Mouse (Mus musculus) c-Kit-positive CD71-positive TER-119-negative erythroid progenitor cells, embryonic 14.5 days (primary cell): ENCODE data around the gene Sart3.

Experiments
- DNase-seq: peaks from one replicate; pipeline ENCODE4 v3.0.0-alpha.2; 2013; ENCODE audit warnings: low read depth

Sart3 gene

DNA sequence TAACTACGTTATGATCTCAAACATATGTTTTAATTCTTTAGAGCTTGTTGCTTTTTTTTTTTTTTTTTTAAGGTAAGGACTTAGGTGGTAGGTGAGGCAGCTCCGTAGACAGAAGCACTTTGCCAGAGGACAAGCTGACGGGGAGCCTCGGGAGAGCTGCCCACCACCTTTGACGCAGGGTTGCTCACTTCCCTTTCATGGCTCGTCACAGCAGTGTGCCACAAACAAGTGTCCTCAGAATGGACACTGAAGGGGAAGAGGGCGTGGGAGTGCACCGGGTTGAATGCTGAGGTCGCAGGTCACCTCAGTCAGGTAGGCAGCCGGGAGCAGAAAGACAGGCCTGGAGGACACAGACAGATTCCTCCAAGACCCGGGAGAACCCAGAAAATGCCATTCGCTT, 46.9 kb downstream of the Sart3 start:
- no peak for DNase-seq

GRCm38 (mm10) chr5:113724446-113724845, 47.9 kb downstream of the Sart3 start, which contains the start of gene 1700069L16Rik:
Gene 1700069L16Rik, minus strand, starts transcription at chr5:113724772.
- peak; percentile 50 for DNase-seq

- DNase-seq: no peak
Observed at GRCm38 (mm10) chr5:113723567-113724237, 48.6 kb downstream of the Sart3 start.

GRCm38 (mm10) chr5:113722224-113723013, 49.9 kb downstream of the Sart3 start:
- DNase-seq: no peak

- no peak for DNase-seq
Observed at GRCm38 (mm10) chr5:113719221-113719661, 53.1 kb downstream of the Sart3 start.

DNA sequence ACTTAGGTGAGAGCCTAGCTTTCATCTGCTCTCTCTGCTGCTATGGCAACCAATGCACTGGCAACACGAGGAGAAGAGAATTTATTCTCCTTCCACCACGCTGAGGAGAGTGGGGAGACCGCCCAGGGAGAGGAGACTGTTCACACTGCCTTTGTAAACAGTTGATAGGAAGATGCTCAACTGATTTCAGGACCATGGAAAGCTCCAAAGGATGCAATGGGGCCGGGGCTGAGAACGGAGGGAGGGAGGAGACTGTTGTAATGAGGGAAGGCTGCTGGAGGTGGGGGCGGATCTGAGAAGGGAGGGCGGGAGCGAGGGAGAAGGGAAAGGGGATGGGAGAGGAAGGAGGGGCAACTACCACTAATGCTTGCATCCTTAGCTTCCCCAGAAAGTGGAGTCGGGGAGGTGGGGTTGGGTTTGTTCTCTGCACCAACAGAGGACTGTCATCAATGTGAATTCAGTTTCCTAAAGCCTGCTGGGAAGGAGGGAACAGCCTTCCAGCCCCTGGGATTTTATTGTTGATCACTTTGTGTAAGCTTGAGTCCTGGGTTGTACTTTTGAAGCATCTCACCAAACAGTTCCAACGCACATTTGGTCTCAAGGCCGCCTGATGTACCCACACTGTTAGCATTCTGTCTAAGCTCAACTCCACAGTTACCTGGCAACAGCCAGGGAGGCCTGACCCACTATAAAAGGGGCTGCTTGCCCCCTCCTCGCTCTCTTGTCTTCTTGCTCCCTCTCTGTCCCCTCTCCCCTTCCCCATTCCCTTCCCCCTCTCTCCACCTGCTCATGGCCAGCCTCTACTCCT, 55.5 kb downstream of the Sart3 start:
- DNase-seq: peak; percentile 45

- no peak for DNase-seq
Observed at GRCm38 (mm10) chr5:113712861-113713260, 59.4 kb downstream of the Sart3 start.

GRCm38 (mm10) chr5:113703803-113704585, 68.3 kb downstream of the Sart3 start:
- no peak for DNase-seq

DNA sequence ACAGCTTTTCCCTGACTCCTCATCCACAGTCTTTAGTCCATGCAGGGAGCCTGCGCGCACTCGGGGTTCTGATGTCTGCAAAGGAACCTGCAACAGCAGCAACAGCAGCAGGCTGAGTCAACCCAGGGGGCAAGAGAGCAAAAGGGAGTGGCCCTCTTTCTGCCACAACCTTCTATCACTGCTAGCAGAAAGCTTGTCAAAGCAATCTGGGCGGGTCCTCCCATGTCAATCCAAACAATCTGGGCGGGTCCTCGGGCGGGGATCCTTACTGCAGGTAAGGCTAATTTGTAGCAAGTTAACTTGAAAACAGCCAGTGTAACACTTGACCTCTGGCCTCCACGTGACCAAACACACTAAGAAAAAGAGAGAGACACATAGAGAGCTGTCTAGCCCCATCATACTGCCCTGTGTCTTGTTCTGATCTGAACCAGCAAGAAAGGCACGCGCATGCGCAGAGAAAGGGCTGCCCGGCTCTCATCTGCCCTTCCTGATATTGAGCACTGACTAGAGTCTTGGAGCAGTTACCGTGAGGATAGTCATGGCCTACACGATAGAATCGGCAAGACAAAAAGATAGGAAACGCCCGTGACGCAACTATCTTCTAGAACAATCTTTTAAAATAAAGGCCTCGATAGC, 71.8 kb downstream of the Sart3 start:
- DNase-seq: no peak

DNA sequence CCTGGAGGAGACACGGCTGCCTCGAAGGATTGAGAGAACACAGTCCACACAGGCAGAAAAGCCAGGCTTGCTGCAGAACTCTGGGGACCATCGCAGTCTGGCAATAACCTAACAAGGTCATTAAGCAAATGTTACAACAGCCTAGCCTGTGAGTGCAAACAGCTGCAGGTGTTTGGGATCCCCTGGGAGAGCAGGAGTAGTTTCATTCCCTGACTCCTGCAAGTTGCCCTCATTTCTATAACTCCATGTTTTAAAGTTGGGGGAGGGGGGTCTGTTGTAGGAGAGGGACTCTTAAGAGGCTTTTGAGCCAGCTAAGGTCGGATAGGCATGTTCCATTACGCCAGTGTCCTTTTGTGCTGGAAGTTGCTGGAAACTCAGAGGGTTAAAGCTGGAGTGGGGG, 77.9 kb downstream of the Sart3 start:
- DNase-seq: no peak

- DNase-seq: no peak
Observed at GRCm38 (mm10) chr5:113694000-113694399, 78.3 kb downstream of the Sart3 start.

DNA sequence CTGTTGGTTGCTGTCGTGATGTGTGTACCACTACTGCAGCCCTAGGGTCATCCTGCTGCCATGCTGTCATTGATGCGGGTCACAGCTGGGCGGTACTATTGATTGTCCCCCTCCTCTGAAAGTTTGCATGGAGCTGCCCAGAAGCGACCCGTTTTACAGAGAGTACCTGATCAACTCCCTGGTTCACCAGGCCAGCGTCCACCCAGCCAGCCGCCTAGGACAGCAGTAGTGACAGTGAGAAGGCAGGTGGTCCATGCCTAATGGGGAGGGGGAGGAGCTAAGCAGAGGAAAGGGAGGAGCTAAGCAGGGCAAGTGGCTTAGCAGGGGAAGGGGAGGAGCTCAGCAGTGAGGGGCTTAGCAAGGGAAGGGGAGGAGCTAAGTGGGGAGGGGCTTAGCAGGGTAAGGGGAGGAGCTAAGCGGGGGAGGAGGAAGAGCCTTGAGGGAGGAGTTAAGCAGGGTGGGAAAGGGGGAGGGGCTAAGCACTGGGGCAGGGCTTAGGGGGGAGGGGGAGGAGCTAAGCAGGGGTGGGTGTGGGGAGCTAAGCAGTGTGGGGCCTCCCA, 79.0 kb downstream of the Sart3 start:
- DNase-seq: no peak
